Mouse (Mus musculus) midbrain, postnatal 0 days (tissue): ENCODE measurements around the gene S1pr5. TPM values are rescaled to one million over a fixed set of nuclear protein-coding genes. Genes with fewer than 3 reads are reported as not detected.
"Not testable (repeated sequence)": the region's sequence is repeated elsewhere in the genome, so short reads cannot be mapped to it uniquely, and the experiment has no call there.

Experiments
- ATAC-seq: fragments of 200-750 bp; cut with Nextera tagmentation; 2 replicates; pipeline ENCODE4 v1.8.0; 2017; ENCODE audit warnings: moderate number of reproducible peaks, mild to moderate bottlenecking, moderate TSS enrichment, moderate library complexity; ENCODE audit not compliant: low FRiP score
- DNase-seq: peaks from one replicate; pipeline ENCODE4 v3.0.0-alpha.2; 2015; ENCODE audit warnings: low spot score
- H3K27ac ChIP-seq: fragments of 300-500 bp; sonication (generic); 2 replicates; pipeline ENCODE4 v1.5.1; 2014; ENCODE audit warnings: low read depth, mild to moderate bottlenecking, low read length, mixed read lengths
- H3K27me3 ChIP-seq: fragments of 300-500 bp; sonication (generic); 2 replicates; pipeline ENCODE4 v1.6.1; 2014; ENCODE audit warnings: low read length, control low read depth, mixed read lengths; ENCODE audit not compliant: insufficient read depth
- H3K36me3 ChIP-seq: fragments of 300-500 bp; sonication (generic); 2 replicates; pipeline ENCODE4 v1.6.1; 2014; ENCODE audit warnings: low read length, control low read depth, mixed read lengths; ENCODE audit not compliant: insufficient read depth
- H3K4me1 ChIP-seq: fragments of 300-500 bp; sonication (generic); 2 replicates; pipeline ENCODE4 v1.6.1; 2014; ENCODE audit warnings: mild to moderate bottlenecking, control low read depth, antibody characterized with exemption, low read length, mixed read lengths; ENCODE audit not compliant: insufficient read depth
- H3K4me2 ChIP-seq: fragments of 300-500 bp; sonication (generic); 2 replicates; pipeline ENCODE4 v1.6.1; 2014; ENCODE audit warnings: low read depth, mild to moderate bottlenecking, low read length, mixed read lengths; ENCODE audit not compliant: poor library complexity, severe bottlenecking
- H3K4me3 ChIP-seq: fragments of 300-500 bp; sonication (generic); 2 replicates; pipeline ENCODE4 v1.5.1; 2014; ENCODE audit warnings: low read depth, mild to moderate bottlenecking, low read length, moderate library complexity
- H3K9ac ChIP-seq: fragments of 300-500 bp; sonication (generic); replicated peaks from 2 replicates; pipeline ENCODE4 v1.6.1; 2014; ENCODE audit warnings: mild to moderate bottlenecking, low read length, moderate library complexity, mixed read lengths; ENCODE audit not compliant: poor library complexity, severe bottlenecking
- H3K9me3 ChIP-seq: fragments of 300-500 bp; sonication (generic); 2 replicates; pipeline ENCODE4 v1.6.1; 2016; ENCODE audit warnings: low read length, control low read depth
- CTCF ChIP-seq: IDR thresholded peaks from 2 replicates; pipeline ENCODE4 v1.5.1; 2016; ENCODE audit warnings: antibody characterized with exemption, mild to moderate bottlenecking
- WGBS: fragments of 180-500 bp; shearing (Covaris S2); extraction: QIAGEN DNeasy Blood & Tissue Kit; methylation state at CpG from one replicate; pipeline ENCODE4 v1.1.7; 2014; 5-methylcytosine and 5-hydroxymethylcytosine counted together
- polyA plus RNA-seq: library from polyadenylated mRNA; unstranded; fragments of >200 nt; fragmentation: Nextera tagmentation; extraction: Ambion mirVana; gene quantifications from 2 replicates; pipeline ENCODE4 v1.2.1, GENCODE M21; 2015
- total RNA-seq: library from RNA; depleted of rRNA; stranded (reverse); fragments of >200 nt; gene quantifications from 2 replicates; pipeline ENCODE4 v1.2.3, GENCODE M21; 2014

S1pr5 gene
- total and polyA plus RNA-seq, 2 experiments from 2014 or later = 2.7 to 4.2 TPM

- no peak overlapping the region for H3K27ac ChIP-seq
- DNase-seq (no peak), ATAC-seq (no peak)
- H3K4me3 ChIP-seq = no peak overlapping the region
- peaks cover 38% of the 10 kb centered on the region for H3K36me3 ChIP-seq
- WGBS = 93% methylated on average over 5 of the region's 5 CpGs
- peaks cover 6% of the 10 kb centered on the region for H3K4me1 ChIP-seq
- no peak overlapping the region for H3K4me2 ChIP-seq
- H3K27me3 ChIP-seq = no peaks in the 10 kb centered on the region
- no peak overlapping the region for H3K9ac ChIP-seq
- TF ChIP-seq CTCF = peak; percentile 19; the same call in 1 of the 2 replicates
- H3K9me3 ChIP-seq = no peaks in the 10 kb centered on the region
Observed at GRCm38 (mm10) chr9:21232867-21233266, 15.4 kb downstream of the S1pr5 start.

GRCm38 (mm10) chr9:21231551-21231950 lies 16.7 kb downstream of the S1pr5 start:
- Histone ChIP-seq H3K27me3 (no peaks in the 10 kb centered on the region), H3K4me3 (no peak overlapping the region), H3K9ac (no peak overlapping the region), H3K36me3 (peaks cover 38% of the 10 kb centered on the region), H3K27ac (no peak overlapping the region), H3K4me2 (no peak overlapping the region), H3K4me1 (0 out of 2 replicates have a peak, but pooled peaks cover 2% of the 10 kb centered on the region), H3K9me3 (no peaks in the 10 kb centered on the region)
- 47% methylated on average over 23 of the region's 23 CpGs for WGBS
- no peak for TF ChIP-seq CTCF
- DNase-seq (no peak), ATAC-seq (no peak)

- 11% methylated on average over 16 of the region's 16 CpGs for WGBS
- Histone ChIP-seq H3K4me2 (peak overlapping the region; percentile 38), H3K9ac (peak overlapping the region; percentile 26; the same call in 1 of the 2 replicates), H3K9me3 (no peaks in the 10 kb centered on the region), H3K4me3 (peak overlapping the region; percentile 23), H3K27me3 (no peaks in the 10 kb centered on the region), H3K27ac (no peak overlapping the region), H3K4me1 (0 out of 2 replicates have a peak, but pooled peaks cover 2% of the 10 kb centered on the region), H3K36me3 (peaks cover 21% of the 10 kb centered on the region)
- TF ChIP-seq CTCF = no peak
- ATAC-seq = peak; percentile 47; the same call in 1 of the 2 replicates
- DNase-seq = peak; percentile 43
Observed at GRCm38 (mm10) chr9:21227342-21227741, 20.9 kb downstream of the S1pr5 start.

GRCm38 (mm10) chr9:21225415-21225758 lies 22.9 kb downstream of the S1pr5 start:
- Histone ChIP-seq H3K4me3 (no peak overlapping the region), H3K4me1 (peaks cover 2% of the 10 kb centered on the region; the same call in 1 of the 2 replicates), H3K4me2 (peak overlapping the region; percentile 33), H3K27me3 (no peaks in the 10 kb centered on the region), H3K9ac (no peak overlapping the region), H3K9me3 (no peaks in the 10 kb centered on the region), H3K36me3 (peaks cover 11% of the 10 kb centered on the region), H3K27ac (no peak overlapping the region)
- DNase-seq (no peak), ATAC-seq (no peak)
- no peak for TF ChIP-seq CTCF
- 18% methylated on average over 7 of the region's 7 CpGs for WGBS

GRCm38 (mm10) chr9:21224576-21225414 lies 23.4 kb downstream of the S1pr5 start:
- no peak for ATAC-seq
- Histone ChIP-seq H3K4me1 (peaks cover 2% of the 10 kb centered on the region; the same call in 1 of the 2 replicates), H3K4me3 (no peak overlapping the region), H3K9me3 (no peaks in the 10 kb centered on the region), H3K9ac (no peak overlapping the region), H3K4me2 (peak overlapping the region; percentile 33), H3K27ac (no peak overlapping the region), H3K36me3 (peaks cover 5% of the 10 kb centered on the region; the same call in 1 of the 2 replicates), H3K27me3 (no peaks in the 10 kb centered on the region)
- WGBS = 25% methylated on average over 26 of the region's 26 CpGs
- peak; percentile 18 for DNase-seq
- TF ChIP-seq CTCF = peak; percentile 17; the same call in 1 of the 2 replicates

- Histone ChIP-seq H3K9me3 (no peaks in the 10 kb centered on the region), H3K27ac (no peak overlapping the region), H3K9ac (no peak overlapping the region), H3K36me3 (no peaks in the 10 kb centered on the region), H3K27me3 (no peaks in the 10 kb centered on the region), H3K4me2 (no peak overlapping the region), H3K4me1 (peaks cover 2% of the 10 kb centered on the region; the same call in 1 of the 2 replicates), H3K4me3 (no peak overlapping the region)
- ATAC-seq (no peak), DNase-seq (no peak)
- no peak for TF ChIP-seq CTCF
- WGBS = 91% methylated on average over 6 of the region's 6 CpGs
Observed at GRCm38 (mm10) chr9:21223906-21224305, 24.3 kb downstream of the S1pr5 start.

- H3K9ac ChIP-seq, DNase-seq, H3K9me3 ChIP-seq, H3K27ac ChIP-seq, H3K27me3 ChIP-seq, H3K4me2 ChIP-seq, H3K36me3 ChIP-seq, H3K4me1 ChIP-seq, ATAC-seq, H3K4me3 ChIP-seq: not testable (repeated sequence)
- WGBS = 100% methylated on average over 1 of the region's 2 CpGs
Observed at GRCm38 (mm10) chr9:21223490-21223889, 24.8 kb downstream of the S1pr5 start.
